Mouse (Mus musculus) common myeloid progenitor, adult 5-6 weeks (primary cell): ENCODE results near the gene Sumo1. TPM values are rescaled to one million over a fixed set of nuclear protein-coding genes. Genes with fewer than 3 reads are reported as not detected.
"Not testable (repeated sequence)": the region's sequence is repeated elsewhere in the genome, so short reads cannot be mapped to it uniquely, and the experiment has no call there.

ENCODE experiments used
- ATAC-seq: replicated peaks from 2 replicates; pipeline ENCODE4 v1.8.0; 2016; ENCODE audit warnings: low read depth, mild to moderate bottlenecking, moderate TSS enrichment, inconsistent platforms; ENCODE audit not compliant: poor library complexity, severe bottlenecking
- total RNA-seq: library from RNA; stranded (forward); fragments of 200-1000, 187-1606 nt; gene quantifications from 2 replicates; pipeline ENCODE4 v1.2.3, GENCODE M21; 2017

Sumo1 gene
- total RNA-seq, 1 experiment from 2014 or later: 176 TPM

DNA sequence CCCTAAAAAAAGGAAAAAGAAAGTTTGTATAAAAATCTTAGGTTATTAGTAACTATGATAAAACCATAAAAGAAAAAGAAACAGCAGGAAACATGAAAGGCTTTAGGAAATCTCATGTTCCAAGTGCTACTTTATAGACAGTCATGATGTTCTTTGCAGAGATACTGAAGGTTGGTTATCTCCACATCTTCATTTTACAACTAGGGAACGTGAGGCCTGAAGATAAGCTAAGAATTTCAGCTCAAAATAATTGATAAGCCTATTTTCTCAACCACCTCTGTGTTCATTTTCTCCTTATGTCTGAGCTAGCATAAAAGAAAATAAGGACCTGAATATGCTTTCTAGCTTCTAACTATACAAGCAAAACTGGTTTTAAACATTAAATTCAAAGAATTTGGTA lies 28.1 kb downstream of the Sumo1 start:
- no peak for ATAC-seq

DNA sequence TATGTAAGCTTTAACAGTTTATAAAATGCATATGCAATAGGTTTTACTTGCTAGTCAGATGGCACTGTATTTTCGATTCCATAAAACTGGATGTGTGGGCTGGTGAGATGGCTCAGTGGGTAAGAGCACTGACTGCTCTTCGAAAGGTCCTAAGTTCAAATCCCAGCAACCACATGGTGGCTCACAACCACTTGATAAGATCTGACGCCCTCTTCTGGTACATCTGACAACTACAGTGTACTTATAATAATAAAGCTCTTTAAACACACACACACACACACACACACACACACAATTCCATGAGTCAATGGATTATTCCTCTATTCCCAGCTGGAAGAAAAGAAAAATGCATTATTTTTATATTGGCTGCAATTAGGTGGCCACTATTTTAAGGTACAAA lies 32.3 kb downstream of the Sumo1 start:
- no peak for ATAC-seq

DNA sequence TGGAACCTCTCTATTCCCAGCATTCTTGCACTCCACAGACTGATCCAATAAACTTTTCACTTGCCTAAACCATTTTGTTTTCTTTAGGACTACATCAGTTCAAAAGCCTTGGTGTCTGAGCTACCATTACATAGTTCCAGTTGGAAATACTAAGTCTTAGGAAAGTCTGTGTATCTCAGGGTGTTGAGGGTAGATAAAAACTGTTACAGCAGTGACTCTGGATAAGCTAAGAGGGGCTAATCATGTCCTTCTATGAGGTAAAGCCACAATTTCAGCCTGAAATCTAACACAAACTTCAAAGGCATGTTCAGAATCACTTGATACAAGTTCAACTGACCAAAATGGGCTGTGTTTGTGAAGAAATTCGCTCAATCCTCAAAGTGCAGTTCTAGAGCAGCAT lies 34.3 kb downstream of the Sumo1 start:
- no peak for ATAC-seq

DNA sequence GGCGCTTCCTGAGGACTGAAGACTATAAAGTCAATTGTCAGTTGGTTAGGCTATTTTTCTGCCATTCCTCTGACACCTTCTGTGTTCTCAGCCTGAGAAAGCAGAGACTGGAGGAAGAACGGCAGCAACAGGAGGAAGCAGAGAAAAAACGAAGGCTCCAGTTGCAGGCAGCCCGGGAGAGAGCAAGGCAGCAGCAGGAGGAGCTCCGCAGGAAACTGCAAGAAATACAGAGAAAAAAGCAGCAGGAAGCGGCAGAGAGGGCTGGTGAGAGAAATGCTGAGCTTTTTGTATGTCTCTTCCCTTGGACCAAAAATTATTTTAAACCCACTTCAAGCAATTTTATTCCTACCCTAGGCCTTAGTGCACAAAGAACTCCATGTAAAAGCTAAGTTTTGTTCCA lies 37.6 kb downstream of the Sumo1 start:
- ATAC-seq: no peak

DNA sequence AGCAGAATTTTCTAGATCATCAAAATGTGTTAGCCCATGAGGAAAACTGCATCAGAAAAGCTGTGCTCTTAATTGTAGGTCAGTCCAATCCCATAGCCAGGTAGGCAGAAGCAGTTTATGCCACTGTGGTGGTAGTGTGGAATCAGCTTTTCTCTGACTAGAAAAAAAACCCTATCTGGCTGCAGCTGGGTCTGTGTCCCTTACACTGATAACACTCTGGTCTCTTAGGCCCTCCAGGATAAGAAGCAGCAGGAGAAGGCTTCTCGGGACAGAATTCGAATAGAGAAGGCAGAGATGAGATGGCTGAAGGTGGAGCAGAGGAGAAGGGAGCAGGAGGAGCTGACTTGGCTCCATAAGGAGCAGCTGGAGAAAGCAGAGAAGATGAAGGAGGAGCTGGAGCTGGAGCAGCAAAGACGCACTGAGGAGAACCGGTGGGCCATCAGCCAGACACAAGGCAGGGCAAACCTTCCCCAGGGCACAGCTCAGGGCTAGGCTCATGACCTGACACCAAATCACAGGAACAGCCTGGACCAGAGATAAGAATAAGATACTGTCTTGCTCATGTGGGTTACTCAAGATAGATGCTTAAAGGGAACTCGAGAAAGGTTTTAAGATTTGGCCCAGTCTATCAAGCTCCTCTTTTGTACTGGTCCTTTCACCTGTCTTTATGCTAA lies 38.5 kb downstream of the Sumo1 start:
- no peak for ATAC-seq

DNA sequence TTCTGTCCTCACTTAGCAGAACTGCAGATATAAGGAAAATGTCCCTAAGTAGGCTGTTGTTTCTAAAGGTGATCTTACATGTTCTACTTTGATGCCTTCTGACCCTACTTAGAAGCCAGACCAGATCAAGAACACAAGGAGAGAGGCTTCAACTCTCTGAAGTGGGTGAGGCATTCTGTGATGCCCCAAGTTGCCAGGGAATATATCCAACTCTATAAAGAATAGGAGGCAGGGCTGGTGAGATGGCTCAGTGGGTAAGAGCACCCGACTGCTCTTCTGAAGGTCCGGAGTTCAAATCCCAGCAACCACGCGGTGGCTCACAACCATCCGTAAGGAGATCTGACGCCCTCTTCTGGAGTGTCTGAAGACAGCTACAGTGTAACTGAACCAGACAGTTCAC lies 40.3 kb downstream of the Sumo1 start:
- not testable (repeated sequence) for ATAC-seq

DNA sequence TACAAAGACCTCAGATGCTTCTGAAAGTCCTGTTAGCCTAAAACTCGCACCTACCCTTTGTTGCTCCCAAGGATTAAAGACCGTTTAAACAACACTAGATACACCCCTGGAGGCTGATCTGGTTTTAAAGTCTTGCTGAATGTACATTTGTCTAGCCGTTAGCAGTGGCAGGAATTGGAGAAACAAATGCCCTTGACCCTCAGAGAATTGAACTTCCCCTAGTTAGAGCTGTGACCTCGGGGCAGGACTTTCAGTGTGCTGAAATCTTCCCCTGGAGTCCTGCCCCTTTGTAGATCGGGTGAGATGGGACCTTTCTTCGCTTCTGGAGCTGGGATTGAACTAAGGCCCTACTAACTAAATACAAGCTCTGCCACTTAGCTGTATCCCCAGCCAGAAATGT lies 41.4 kb downstream of the Sumo1 start:
- no peak for ATAC-seq

DNA sequence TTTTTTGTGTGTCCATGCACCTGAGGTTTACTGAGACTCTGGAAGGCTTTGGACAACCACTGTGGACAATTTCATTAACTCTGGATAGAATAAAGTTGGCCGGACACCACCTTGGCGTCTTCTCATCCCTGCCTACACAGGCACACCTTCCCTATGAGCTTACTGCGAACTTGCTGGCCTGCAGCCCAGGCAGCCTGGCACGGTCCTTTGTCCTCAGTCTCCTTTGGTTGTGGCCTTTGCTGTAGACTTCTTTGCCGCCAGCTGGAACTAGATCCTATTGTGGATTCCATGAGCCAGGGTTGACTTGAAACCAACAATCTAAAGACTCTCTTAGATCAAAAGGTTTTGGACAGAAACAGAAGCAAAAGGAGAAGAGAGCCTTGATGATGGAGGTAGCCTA lies 45.2 kb downstream of the Sumo1 start:
- ATAC-seq: no peak

DNA sequence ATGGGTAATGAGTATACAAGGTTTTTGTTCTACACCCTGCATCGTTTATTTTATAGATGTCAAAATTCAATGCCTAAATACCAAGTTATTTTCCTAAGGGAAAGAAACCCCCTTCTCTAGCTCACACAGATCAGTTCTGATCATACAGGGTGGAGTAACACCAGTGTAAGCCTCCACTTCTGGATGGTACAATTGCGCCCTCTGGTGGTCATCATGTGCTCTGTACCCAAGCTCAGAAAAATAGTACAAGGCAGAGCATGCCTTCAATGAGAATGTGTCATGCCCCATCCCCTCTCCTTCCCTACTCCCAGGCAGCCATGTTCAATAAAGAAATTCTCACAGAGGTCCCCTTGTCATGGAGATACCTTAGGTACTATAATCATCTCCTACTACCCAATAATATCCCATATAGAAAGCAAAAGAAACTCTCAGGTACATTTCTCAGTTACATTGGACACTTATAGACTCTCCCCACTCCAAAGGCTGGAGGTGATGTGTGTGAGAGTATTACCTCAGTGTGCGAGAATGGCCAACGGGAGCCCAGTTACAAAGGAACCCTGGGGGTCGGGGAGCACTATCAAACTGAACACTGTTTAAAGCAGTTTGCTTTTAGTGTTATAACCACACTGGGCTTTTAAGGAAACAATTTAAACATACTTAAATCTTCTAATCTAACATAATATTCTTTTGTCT lies 47.2 kb downstream of the Sumo1 start:
- peak; percentile 91 for ATAC-seq

DNA sequence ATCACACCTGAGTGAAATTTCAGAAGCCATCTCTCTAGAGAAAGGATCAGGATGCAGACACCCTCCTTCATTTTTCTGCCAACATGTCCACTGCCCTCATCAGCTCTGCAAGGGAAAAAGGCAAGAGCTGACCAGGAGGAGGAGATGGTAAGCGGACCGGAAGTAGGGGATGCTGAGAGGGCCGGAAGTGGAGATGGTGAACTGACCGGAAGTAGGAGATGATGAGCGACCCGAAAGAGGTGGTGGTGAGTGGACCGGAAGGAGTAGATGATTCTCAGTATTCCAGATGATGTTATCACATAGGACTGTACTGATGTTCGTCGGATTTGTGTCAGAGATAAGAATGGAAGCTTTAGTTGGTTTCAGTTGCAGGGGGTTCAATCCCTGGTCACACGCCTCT lies 51.4 kb downstream of the Sumo1 start:
- no peak for ATAC-seq

DNA sequence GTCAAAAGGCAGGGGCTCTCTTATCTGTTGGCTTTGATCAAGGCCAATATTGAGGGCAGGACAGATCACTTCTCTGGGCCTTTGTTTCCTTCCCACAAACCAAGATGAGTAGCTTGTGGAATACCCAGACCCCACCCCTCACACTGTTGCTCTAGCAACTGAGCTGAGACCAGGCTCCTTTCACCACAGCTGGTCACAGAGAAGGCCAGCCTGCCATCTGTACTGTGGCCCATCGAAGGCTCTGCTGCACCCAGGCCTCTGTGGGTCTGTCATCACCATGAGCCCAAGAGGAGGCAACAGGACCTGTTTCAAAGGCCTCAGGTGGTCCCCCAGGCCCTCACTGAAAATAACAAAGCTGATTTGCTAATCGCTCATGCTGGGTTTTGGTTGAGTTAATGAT lies 55.6 kb downstream of the Sumo1 start:
- no peak for ATAC-seq

DNA sequence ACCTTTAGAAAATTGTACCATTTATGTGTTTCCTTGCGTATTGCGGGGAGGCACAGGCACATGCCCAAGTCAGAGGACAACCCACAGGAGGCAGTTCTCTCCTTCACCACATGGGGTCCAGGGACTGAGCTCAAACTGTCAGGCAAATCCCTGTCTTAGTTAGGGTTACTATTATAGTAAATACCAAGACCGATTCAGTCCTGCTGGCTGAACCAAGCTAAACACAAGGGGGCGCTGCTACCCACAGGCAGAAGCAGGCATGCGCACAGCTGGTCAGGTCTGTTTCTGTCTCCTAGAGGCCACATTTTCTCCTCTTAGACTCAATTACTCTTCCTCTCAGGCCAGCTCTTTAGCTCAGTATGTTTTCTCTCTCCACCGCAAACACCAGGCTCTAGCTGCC lies 56.8 kb downstream of the Sumo1 start:
- peak; percentile 82 for ATAC-seq

DNA sequence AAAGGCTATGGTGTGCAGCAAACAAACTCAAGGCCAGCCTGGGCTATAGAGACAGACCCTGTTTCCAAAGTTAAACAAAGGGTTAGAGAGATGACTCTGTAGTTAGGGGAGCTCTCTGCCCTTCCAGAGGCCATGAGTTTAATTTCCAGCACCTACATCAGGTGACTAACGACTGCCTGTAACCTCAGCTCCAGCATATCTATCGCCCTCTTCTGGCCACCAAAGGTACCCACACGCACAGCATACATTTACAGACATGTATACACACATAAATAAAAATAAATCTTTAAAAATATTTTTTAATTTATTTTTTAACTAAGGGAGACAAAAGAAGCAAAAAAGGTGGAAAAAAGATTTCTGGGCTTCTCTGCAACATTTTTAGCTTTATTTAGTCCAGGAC lies 59.7 kb downstream of the Sumo1 start:
- no peak for ATAC-seq

DNA sequence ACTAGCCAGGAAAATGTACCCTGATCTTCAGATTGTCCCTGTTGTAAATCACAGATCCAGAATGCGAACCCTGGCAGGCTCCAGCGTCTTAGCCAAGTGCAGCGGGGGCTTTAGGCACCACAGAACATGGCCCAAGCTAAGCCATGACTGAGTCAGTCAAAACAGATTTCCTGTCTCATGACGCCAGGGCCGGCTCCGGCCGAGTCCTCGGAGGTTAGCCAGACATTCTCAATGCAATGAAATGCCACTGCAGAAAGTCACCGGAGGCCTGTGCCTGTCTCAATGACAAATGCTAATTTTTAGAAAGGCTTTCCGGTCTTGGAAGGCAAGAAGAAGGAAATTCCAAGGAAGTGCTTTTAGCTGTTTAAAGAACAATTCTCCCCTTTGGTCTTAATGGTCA lies 60.7 kb downstream of the Sumo1 start:
- no peak for ATAC-seq

DNA sequence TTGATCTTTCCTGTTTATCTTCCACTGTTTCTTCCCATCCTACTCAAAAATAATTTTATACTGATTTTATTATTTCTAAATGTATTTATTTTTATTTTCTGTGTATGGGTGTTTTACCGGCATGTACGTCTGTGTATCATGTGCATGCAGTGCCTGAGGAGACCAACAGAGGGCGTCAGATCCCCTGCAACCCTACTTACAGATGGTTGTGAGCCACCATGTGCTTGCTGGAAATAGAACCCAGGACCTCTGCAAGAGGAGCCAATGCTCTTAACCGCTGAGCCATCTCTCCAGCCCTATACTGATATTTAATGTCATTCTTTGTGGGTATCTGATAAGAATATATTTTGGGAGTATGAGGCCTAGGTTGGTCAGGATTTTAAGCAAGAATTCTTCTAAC lies 61.2 kb downstream of the Sumo1 start:
- ATAC-seq: no peak

DNA sequence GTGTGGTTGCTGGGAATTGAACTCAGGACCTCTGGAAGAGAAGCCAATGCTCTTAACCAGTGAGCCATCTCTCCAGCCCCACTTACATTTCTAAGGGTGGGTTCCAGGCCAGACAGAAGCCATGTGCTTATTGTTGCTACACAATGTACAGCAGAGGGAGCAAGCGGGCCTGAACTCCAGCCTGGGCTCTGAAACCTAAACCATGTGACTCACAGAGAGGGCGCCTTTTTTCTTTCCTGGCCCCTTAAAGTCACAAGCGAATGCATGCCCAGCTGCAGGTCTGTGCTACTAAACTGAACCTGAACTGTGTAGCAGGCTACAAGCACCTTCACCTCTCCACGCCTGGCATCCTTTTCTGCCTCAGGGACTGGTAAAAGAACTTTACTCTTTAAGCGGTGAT lies 61.7 kb downstream of the Sumo1 start:
- ATAC-seq: peak; percentile 47; the same call in 1 of the 2 replicates

DNA sequence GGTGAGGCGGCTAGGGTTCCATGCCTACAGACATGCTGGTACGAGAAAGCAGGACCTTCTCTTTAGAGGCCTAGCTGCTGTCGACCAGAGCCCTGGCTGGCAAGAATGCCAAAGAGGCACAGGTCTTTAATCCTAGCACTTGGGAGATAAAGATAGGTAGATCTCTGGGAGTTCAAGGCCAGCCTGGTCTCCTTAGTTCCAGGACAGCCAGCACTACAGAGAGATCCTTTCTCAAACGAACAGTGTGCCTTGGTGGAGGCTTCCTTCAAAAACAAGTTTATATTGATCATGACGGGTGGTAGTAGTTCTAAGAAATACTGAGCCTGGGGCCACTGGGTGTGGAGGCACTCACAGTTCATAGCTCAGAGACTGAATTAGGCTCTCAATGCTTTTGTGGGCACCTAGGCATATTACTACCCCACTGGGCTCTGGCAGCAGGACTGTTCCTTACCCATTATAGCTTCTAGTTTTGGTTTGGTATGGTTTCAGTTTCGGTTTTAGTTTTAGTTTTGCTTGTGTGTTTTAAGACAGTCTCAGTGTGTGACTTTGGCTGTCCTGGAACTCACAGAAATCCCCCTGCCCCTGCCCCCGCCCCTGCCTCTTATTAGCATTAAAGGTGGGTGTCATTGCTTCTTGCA lies 62.4 kb downstream of the Sumo1 start:
- 0 out of 2 replicates have a peak, but pooled peaks have one; percentile 8 for ATAC-seq

DNA sequence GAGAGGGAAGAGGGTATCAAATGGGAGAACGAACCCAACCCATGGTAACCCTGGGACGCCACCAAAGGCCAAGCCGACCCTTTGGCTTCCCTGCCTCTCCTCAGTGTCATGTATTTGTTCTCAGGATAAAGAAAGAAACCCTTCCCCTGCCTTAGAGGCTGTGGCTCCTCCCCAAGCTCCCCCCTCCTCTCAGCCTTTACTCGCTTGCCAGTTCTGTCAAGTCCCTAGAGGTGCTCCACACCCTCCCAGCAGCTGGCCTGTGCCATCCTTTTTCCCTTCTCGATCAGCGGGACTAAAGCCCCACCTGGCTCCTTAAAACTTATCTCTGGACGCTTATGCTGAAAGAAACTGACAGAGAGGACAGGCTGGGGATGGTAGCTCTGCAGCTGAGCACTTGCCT lies 63.6 kb downstream of the Sumo1 start:
- ATAC-seq: no peak

DNA sequence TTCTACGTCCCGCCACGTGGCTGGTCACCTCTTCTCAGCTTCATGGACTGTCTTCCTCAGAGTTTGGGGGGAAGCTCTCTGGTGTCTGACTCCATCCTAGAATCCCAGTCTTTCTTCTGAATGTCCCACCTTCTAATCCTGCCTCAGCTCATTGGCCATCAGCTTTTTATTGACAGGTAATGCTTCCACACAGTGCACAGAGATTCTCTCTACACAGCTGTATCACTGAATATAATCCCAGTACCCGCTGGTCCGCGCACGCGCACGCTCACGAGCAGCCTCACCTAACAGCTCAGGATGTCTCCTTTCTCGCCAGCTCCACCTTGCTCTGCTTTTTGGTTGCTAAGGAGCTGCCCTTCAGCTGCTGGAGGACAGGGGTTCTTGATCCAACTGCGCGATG lies 64.2 kb downstream of the Sumo1 start:
- ATAC-seq: no peak

DNA sequence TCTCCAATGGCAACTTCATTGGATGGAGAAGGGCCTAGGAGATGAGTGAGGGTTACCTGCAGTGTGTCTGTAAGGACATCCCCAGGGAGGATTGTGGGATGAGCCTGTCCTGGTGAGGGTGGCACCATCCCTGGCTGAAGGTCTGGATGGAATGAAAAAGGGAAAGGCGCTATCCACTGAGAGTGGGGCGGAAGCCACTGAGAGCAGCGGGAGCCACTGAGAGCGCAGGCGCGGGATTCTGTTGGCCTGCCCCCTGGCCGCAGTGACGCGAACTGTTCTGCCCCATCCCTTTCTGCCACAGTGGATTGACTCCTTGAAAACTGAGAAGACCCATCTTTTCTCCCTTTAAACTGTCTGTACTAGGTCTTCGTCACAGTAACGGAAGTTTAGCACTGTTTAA lies 66.7 kb downstream of the Sumo1 start:
- peak; percentile 68; the same call in 1 of the 2 replicates for ATAC-seq

DNA sequence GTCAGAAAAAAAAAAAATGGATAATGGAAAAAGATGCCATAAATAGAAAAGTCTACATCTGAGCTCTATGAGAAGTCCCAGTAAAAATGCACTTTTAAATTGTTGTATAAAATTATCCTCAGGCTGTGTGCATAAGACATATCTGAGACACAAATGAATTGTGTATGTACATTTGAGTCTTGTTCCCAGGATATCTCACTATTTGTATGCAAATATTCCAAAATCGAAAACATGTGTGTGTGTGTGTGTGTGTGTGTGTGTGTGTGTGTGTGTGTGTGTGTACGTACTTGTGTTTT lies 67.3 kb downstream of the Sumo1 start:
- ATAC-seq: no peak
